Mouse (Mus musculus) frontal cortex, adult (tissue): ENCODE results near the gene Gm44790.
"Not testable (repeated sequence)": the region's sequence is repeated elsewhere in the genome, so short reads cannot be mapped to it uniquely, and the experiment has no call there.

Experiments
- ATAC-seq: cut with Nextera tagmentation; 2 replicates; pipeline ENCODE4 v1.9.2; 2017; ENCODE audit warnings: mild to moderate bottlenecking, moderate library complexity, mixed read lengths; ENCODE audit not compliant: low TSS enrichment

Gene Gm44790

DNA sequence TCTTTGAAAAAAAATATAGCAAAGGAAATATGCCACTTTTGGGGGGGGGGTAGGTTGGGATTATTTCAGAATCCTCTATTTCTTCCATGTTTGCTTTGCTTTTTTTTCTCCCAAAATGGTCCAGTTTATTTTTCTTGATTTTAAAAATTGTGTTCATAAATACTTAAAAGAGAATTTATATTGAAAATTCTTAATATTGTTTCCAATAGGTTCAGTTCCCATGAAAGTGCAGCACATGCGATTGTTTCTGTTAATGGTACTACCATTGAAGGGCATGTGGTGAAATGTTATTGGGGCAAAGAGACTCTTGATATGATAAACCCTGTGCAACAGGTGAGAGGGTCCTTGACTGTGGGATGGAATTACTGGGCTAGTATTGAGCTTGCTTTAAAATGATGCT, at the start of gene Gm44790:
Gene Gm44790 (plus strand): TSS at position 301 of the 400 bp plus-strand sequence.
- no peak for ATAC-seq

DNA sequence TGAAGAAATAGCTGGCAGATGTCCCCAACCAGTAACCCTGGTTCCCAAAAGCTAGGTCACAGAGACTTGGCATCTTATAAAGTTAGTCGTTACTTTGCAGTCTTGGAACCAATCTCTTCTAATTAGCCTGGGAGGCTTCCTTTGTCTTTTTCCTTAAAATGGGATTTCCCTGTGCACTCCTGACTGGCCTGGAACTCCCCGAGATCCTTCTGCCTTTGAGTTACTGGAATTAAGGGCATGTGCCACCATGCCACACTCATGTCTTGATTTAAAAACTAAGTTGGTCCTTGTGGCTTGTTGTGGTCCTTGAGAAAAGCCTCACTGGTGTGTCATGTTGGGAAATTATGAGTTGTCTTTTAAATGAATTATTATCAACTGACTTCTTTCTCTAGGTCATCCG, 48.1 kb upstream of the Gm44790 start:
- no peak for ATAC-seq

DNA sequence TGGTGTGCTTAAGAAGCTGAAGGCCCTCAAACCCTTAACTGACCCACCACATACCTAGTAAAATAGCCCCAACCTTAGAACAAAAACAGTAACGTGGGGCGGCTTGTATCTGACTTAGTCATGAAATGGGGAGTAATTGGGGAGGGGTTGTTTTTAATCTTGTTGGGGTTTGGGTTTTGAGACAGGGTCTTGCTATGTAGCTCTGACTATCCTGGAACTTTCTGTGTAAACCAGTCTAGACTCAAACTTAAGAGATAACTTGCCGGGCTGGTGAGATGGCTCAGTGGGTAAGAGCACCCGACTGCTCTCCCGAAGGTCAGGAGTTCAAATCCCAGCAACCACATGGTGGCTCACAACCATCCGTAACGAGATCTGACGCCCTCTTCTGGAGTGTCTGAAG, 46.3 kb upstream of the Gm44790 start:
- not testable (repeated sequence) for ATAC-seq

DNA sequence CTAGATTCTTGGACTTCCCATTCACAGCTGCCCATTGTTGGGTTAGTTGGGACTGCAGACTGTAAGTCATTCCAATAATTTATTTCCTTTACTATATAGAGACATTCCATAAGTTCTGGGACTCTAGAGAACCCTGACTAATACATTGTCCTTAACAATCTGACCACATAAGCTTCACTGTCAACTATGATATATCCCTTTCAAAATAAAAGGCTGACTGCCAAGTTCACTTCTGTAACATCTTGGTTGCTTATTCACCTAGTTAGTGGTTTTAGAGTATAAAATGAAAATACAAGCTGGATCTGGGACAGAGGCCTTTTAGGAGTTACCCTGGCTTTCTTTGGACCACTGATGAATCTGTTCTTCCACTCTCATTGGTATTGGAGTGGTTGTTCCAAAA, 43.9 kb upstream of the Gm44790 start:
- ATAC-seq, result no peak

DNA sequence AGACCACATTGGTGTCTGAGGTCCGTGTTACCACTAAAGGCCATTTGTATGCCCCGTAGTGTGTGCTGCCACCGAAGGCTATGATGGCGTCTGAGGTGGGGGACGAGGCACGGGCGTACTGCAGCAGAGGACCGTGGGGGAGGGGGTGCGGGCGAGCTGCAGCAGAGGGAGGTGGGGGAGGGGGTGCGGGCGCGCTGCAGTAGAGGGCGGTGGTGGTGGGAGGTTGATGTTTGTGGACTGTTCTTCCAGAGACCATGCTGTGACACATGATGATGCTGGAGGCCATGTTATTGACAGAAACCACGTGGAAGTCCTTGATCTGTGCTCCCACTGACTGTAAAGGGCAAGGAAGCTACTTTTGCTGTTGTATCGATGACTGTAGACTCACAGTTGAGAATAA, 43.1 kb upstream of the Gm44790 start:
- ATAC-seq, result no peak

DNA sequence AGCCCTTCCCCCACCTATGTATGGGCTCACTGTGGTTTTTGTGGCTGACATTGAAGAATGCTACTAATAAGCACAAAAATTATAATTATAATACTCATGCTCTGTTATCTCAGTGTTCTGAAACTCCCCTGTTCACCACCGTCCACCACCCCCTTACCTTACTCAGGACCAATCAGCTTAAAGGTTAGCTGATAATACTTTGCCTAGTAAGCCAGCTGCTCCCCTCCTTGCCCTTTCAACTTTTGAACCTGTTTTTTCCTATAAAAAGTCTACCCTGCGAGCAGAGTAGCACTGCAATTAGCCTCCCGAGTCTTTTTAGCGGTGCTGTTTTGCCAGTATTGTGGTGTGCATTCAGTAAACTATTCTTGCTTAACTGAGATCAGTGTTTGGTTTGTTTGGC, 41.8 kb upstream of the Gm44790 start:
- ATAC-seq, result no peak

DNA sequence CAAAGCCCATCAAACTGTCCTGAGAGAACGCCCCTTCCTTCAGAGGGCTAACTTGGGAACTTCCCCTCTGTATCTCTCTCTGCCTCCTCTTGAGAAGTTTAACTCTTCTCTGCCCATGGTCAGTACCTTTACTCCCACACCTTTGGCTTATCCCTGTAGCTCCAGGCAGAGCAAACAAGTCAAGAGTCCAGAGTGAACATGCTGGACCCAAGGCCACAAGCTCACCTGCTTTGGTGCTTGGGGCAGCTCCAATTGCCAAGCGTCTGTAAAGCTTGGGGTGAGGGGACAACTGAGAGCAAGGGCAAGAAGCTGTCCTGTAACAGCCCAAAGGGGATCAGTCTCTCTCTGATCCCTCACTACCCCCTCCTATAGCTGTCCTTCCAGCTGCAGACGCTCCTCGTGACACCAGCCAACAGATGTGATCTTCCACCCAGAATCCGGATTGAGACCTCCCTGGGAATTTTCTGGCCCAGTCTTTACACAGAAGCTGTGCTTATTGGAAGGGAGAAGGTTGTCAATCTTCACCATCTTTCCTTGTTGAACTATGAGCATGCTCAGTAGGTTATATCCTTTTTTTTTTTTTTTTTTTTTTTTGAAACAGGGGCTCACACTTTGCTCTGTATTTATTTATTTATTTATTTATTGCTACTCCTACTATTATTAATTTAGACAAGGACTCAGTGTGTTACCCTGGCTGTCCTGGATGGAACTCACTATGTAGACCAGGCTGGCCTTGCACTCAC, 40.9 kb upstream of the Gm44790 start:
- no peak for ATAC-seq

DNA sequence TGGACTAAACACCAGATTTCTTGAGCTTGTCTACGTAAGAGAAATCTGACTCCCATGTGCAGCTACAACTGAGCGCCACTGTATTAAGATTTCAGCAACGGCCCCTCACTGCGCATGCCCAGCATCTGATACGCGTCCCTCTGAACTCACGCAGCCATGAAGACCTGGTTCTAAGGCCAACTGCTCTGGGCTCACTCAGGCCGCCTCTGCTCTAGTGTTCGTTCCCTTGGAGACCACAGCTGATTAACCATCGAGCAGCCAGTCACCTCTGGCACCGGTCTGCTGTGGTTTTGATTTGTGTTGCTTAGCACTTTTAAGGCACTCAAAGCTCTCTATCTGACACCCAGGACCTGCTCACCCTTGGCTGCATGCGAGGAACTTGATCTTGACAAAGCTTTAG, 39.1 kb upstream of the Gm44790 start:
- ATAC-seq, result no peak

DNA sequence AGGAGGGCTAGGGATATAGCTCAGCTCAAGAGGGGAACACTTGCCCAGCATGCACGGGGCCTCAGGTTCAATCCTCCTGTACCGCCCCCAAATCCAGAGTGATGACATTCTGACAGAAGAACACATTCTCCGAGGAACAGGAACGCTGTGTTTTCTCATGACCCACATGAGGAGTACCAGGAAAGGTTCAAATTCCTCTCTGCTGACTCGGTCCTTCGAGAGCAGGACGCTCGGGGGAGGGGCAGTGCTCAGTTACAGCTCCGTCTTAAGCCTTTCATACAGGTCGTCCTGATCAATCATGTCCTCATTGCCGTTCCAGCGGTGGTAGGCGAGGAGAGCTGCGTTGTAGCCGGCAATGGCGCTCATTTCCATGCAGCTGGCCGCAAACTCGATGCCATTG, 38.0 kb upstream of the Gm44790 start:
- ATAC-seq, result no peak

DNA sequence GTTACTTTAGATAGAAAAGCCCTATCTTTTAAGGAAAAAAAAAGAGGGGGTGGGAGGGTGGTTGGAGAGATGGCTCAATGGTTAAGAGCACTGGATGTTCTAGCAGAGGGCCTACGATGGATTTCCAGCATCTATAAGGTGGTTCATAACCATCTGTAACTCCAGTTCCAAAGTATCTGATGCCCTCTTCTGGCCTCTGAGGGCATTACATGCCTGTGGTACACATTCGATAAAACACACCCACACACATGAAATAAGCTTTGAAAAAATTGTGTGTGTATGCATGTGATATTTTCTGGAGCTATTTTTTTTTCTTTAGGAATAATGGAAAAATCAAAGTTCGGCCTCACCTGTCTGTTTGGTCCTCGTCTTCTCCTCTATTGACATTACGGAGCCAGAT, 35.1 kb upstream of the Gm44790 start:
- ATAC-seq, result no peak

DNA sequence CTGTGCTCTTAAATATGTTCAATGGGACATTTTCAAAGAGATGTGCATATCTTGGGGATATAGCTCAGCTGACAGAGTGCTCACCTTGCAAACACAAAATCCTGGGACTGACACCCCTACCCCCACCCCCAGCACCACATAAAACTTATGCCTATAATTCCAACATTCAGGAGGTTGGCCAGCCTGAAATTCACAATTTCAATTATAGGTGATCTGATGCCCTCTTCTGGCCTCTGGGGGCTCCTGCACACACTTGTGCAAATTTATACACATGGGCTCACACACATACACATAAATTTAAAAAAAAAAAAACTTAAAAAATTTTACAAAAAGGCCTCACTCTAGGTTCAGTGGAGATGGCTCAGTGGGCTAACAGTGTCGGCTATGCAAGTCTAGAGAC, 33.3 kb upstream of the Gm44790 start:
- no peak for ATAC-seq

DNA sequence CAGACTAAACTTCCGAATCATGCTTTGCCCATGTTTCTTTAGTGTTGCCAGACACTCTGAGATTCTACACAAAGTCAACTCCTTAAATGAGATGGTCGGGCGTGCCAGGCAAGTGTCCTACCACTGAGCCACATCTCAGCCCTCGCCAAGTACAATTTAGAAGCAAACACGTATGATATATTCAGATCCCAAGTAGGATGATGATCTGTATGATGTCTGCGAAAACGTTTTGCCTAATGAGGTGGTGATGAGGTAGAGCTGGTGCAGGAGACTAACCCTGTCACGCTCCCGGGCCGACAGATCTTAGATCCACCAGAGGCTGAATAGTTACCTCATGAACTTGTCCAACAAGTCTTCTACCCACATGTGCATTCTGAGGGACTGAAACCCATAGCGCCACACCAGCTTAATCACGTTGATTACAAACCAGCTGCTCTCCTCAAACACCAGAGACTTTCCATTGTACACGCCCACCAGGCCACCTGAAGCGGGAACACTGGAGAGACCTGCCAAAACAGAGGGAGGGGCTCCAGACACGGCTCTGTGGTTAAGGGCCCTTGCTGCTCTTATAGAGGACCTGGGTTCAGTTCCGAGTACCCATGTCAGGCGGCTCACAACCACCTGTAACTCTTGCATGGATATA, 32.3 kb upstream of the Gm44790 start:
- ATAC-seq, result no peak

DNA sequence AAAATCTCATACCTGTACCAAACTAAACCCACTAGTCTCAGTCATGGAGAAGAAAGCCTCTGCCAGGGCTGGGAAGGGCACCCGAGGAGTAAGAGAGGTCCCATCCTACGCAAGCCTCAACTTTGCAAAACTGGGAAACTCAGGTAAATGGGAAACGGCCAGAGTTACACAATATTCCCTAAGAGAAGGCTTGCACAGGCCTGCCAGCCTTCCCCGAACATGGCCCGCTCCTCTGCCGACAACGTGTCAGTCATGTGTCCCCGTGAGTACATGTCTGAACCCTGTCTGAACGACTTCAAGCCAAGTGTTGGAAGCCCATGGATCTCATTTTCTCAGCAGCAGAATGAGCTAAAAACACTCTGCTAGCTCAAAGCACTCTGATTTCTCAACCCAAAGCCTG, 31.4 kb upstream of the Gm44790 start:
- no peak for ATAC-seq

DNA sequence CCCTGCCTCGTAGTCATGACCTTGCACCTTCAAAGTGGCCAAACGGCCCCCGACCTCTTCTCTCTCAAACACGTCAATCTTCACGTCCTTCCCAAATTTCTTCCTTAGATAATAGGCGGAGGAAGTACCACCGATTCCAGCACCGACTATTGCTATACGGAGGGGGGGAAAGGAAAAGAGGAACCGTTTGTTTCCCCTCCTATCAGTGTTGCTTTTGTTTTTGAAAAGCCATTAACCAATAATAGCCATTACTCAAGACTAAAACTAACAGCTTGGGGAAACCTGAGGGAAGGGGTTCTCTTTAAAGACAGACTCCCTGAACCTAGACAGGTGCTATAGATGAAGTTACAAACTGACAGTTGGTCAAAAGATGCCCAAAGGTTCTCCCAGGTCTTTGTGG, 30.5 kb upstream of the Gm44790 start:
- ATAC-seq, result no peak

DNA sequence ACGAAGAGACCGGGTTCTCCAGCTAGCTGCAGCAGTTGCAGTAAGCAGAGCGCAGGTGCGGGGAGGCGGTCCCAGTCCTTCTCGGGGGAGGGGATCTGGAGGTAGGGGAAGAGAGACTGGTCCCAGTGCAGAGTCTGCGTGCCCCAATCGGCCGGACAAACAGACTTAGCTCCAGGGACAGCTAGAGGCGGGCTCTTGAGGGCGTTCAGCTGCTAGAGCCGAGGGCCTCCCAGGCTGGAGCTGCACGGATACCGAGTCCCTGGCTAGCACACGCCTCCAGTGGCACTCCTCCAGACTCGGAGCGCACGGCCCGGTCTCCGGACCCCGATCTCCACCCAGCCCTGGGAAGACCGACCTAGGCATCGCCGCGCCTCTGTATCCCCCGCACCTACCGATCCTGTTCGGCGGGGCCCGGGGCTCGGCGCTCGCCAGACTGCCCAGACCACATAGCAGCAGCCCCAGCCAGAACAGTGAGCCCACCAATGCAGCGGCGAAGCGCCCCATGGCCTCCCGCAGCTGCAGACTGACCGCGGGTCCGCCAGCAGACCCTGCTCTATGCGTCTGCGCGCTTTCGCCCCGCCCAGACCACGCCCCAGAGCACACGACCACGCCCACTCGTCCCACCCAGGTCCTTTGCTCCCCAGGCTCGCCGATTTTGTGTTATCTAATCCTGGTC, 29.7 kb upstream of the Gm44790 start, which contains the start of gene Pcyox1:
Gene Pcyox1 (minus strand): TSS at position 574 of the 676 bp plus-strand sequence.
- peak; percentile 81 for ATAC-seq

DNA sequence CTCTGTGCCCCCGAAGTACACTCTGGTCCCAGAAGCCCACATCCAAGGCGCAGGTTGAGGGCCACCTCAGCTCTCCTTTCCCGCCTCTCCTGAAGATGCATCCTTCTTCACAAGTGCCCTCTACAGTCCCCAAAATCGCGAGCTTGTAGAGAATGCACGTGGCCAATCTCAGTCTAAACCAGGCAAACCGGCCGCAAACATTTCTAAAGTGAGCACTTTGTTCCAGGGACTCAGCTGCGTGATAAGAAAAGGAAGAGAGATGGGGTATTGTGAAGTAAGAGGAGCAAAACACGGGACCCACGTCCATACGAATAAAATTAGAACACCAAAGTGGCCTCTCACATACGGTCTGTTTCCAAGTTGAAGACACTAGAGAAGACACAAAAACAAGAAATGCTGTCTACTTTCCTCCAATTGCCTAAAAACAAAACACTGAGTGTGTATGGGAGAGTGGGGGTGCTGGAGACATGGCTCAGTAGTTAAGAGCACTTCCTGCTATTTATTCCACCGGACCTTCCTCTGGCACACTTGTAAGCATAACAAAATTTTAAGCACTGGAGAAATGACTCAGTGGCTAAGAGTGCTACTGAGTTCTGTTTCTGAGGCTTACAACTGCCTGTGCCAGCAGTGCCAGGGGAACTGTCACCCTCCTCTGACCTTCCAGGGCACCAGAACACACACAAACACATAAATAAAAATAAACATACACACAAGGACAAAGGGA, 29.0 kb upstream of the Gm44790 start:
- ATAC-seq, result no peak

DNA sequence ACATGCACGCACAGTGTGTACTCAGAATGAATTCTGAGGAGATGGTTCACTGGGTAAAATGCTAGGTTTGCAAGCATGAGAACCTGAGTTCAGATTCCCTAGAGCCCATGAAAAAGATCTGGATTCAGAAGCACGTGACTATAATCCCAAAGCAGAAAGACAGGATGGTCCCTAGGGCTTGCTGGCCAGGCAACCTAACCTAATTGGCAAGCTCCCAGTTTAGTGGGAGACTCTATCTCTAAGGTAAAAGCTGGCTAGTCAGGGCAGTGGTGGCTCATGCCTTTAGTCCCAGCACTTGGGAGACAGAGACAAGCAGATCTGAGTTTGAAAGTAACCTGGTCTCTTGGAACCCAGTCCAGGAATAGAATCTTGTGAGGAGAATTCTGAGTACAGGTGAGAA, 27.5 kb upstream of the Gm44790 start:
- ATAC-seq, result no peak

DNA sequence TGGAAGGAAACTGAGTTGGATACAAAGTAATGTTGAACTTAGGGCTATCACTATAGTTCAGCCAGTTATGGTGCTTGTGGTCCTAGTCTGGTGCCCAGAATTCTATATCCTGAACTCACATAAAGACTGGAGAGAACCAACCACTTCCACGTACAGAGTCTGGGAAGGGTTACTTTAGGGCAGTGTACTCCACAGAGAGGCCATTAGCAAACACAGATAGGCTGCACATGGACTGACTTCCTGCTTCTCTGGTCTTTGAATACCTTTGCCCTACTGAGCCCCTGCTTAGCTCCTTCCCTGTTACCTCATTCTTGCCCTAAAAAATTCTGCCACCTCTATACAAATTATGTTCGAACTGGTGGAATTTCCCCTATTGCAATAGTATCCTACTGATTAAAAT, 26.5 kb upstream of the Gm44790 start:
- ATAC-seq, result no peak

DNA sequence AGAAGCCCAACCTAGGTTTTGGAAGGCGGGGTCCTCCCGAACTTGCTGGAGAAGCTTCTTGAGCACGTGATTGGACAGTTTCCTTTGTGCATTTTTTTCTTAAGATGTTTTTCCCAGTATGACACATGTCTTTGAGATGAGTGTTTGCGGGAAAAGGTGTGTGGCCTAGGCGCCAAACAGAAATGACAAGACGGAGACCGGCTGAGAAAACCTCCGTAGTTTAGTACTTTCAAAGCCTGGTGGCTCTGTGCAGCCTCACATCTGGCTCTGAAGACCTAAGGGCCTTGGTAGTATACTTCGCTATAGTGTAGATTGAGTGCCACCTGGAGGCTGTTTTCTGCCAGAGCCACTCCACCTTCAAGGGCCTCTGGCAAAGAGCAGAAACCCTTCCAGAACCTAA, 25.5 kb upstream of the Gm44790 start:
- ATAC-seq, result no peak

DNA sequence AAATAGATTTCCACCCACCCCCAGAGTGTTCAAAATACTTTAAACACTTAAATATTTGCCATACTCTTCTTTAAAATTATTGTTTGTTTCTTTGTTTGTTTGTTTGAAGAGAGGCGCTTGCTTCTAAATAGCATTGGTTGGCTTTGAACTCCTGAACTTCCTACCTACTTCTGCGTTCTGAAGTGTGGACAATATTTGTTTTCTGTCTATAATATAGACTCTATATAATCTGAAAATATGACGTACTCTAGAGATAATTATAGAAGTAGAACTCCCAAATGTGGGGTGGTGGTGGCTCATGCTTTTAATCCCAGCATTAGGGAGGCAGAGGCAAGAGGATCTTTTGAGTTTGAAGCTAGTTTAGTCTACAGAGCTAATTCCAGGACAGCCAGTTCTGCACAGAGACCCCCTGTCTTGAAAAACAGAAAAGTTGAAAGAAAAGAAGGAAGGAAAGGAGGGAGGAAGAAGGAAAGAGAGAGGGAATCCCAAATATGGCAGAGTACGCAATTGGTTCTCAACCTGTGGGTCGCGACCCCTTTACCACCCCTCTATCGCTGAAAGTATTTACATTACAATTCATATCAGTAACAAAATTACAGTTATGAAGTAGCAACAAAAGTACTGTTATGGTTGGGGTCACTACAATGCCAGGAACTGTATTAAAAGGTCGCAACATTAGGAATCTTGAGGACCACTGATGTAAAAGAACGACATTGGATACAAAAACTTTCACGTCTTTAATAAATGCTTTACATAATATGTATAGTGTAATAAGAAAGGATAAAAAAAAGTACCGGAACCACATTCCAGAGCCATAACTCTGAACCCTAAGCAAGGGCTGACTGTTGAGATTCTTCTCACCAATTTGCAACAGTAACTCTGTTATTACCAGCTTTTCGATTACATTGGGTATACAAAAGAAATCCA, 23.5 kb upstream of the Gm44790 start:
- ATAC-seq, result no peak

DNA sequence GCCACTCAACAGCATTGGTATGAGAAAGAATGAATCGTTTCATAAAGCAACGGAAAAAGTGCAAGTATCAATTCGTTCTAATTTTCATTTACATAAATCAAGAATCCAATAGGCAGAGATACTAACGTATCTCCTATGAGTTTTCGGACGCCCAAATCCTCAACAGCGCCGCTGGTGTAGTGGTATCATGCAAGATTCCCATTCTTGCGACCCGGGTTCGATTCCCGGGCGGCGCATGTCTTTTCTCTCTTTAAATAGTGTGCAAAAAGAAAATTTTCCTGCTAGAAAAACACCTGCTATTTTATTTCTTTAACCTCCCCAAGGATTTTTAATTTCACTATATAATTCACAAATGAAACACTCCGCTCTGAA, 22.7 kb upstream of the Gm44790 start:
- peak; percentile 45 for ATAC-seq
